Mouse (Mus musculus): ENCODE data around the gene Lpar1. TPM values are rescaled to one million over a fixed set of nuclear protein-coding genes. Genes with fewer than 3 reads are reported as not detected.

Lpar1 gene
- total RNA-seq, 2 experiments from 2014 or later: 11.1 to 14.3 TPM

Small RNA genes within 50 kb of the gene (microRNA-seq; reads per million reads assigned to microRNA genes)
- not detected for gene Mir3095

Other genes starting within 250 kb of the Lpar1 start
- under 1 TPM in 1 of 2 experiments, not detected in 1; 0.06 TPM for gene Olfr267, start 233.8 kb upstream of the Lpar1 start, total RNA-seq (2021)

Measured in heart, postnatal 25 days (tissue).